Mouse (Mus musculus) spleen, adult 2 months (tissue): ENCODE measurements around the gene Gm10721.
"Not testable (repeated sequence)": the region's sequence is repeated elsewhere in the genome, so short reads cannot be mapped to it uniquely, and the experiment has no call there.

ENCODE experiments used
- CTCF ChIP-seq: fragments of 200-500 bp; IDR thresholded peaks from 2 replicates; pipeline ENCODE4 v1.5.1; 2011; ENCODE audit warnings: mild to moderate bottlenecking, inconsistent platforms; ENCODE audit not compliant: insufficient read depth, insufficient read length, insufficient replicate concordance; ENCODE audit errors: extremely low read depth
- POLR2A ChIP-seq: fragments of 200-500 bp; IDR thresholded peaks from 2 replicates; pipeline ENCODE4 v1.6.1; 2011; ENCODE audit warnings: low read depth, low read length, inconsistent platforms

DNA sequence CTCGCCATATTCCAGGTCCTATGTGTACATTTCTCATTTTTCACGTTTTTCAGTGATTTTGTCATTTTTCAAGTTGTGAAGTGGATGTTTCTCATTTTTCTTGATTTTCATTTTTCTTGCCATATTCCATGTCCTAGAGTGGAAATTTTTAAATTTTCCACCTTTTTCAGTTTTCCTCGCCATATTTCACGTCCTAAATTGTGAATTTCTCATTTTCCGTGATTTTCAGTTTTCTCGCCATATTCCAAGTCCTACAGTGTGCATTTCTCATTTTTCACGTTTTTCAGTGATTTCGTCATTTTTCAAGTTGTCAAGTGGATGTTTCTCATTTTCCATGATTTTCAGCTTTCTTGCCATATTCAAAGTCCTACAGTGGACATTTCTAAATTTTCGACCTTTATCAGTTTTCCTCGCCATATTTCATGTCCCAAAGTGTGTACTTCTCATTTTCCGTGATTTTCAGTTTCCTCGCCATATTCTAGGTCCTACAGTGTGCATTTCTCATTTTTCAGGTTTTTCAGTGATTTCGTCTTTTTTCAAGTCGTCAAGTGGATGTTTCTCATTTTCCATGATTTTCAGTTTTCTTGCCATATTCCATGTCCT, 10.0 kb upstream of the Gm10721 start, which contains the start of gene Gm11168:
- not testable (repeated sequence) for TF ChIP-seq POLR2A, CTCF
